Mouse (Mus musculus): ENCODE measurements around the gene Hist1h4d.
"Not testable (repeated sequence)": the region's sequence is repeated elsewhere in the genome, so short reads cannot be mapped to it uniquely, and the experiment has no call there.

DNA sequence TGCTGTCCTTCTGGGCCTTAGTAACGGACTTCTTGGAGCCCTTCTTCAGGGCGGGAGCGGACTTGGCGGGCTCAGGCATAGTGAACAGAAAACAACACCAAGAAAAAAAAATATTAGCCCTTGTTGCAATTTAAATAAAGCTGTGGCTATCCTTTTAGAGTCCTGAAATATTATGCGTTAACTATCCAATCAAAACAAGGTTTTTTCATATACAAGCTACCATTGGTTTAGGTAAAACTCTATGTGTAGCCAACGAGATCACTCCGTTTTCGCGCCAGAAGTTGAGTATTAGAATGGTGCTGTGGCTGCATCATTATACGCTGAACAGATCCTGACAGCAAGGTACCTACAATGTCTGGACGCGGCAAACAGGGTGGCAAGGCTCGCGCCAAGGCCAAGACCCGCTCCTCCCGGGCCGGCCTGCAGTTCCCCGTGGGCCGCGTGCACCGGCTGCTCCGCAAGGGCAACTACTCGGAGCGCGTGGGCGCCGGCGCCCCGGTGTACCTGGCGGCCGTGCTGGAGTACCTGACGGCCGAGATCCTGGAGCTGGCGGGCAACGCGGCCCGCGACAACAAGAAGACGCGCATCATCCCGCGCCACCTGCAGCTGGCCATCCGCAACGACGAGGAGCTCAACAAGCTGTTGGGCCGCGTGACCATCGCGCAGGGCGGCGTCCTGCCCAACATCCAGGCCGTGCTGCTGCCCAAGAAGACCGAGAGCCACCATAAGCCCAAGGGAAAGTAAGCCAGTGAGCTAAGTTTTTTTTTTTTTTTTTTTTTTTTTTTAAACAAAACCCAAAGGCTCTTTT, 47.6 kb upstream of the Hist1h4d start, which contains the start of gene Hist1h2af:
- TF ChIP-seq CTCF (IDR thresholded peaks at IDR 0.05; ENCODE audit: extremely low read depth, insufficient read depth, insufficient read length, insufficient replicate concordance); POLR2A (IDR thresholded peaks at IDR 0.05; ENCODE audit: low read depth, low read length): not testable (repeated sequence)

Data from spleen, adult 2 months (tissue).